Mouse (Mus musculus) neural tube, embryonic 11.5 days (tissue): Measurements from ENCODE around the gene Olfr1049. TPM values are rescaled to one million over a fixed set of nuclear protein-coding genes. Genes with fewer than 3 reads are reported as not detected.
"Not testable (repeated sequence)": the region's sequence is repeated elsewhere in the genome, so short reads cannot be mapped to it uniquely, and the experiment has no call there.

Experiments
- ATAC-seq: fragments of 200-750 bp; cut with Nextera tagmentation; 2 replicates; pipeline ENCODE4 v1.8.0; 2017; ENCODE audit warnings: moderate number of reproducible peaks, mild to moderate bottlenecking, moderate TSS enrichment, moderate library complexity; ENCODE audit not compliant: insufficient read depth, low FRiP score, low TSS enrichment
- DNase-seq: peaks from one replicate; pipeline ENCODE4 v3.0.0-alpha.2; 2015; ENCODE audit warnings: low spot score
- H3K27ac ChIP-seq: fragments of 300-500 bp; sonication (generic); 2 replicates; pipeline ENCODE4 v1.5.1; 2014; ENCODE audit warnings: low read depth, mild to moderate bottlenecking, low read length
- H3K27me3 ChIP-seq: fragments of 300-500 bp; sonication (generic); 2 replicates; pipeline ENCODE4 v1.6.1; 2014; ENCODE audit warnings: mild to moderate bottlenecking, low read length, mixed read lengths; ENCODE audit not compliant: control insufficient read depth, insufficient read depth
- H3K36me3 ChIP-seq: fragments of 300-500 bp; sonication (generic); 2 replicates; pipeline ENCODE4 v1.6.1; 2014; ENCODE audit warnings: mild to moderate bottlenecking, low read length, moderate library complexity, mixed read lengths; ENCODE audit not compliant: control insufficient read depth, insufficient read depth
- H3K4me1 ChIP-seq: fragments of 300-500 bp; sonication (generic); 2 replicates; pipeline ENCODE4 v1.6.1; 2014; ENCODE audit warnings: low read length, mixed read lengths; ENCODE audit not compliant: control insufficient read depth, insufficient read depth
- H3K4me2 ChIP-seq: fragments of 300-500 bp; sonication (generic); 2 replicates; pipeline ENCODE4 v1.6.1; 2014; ENCODE audit warnings: low read depth, mild to moderate bottlenecking, moderate library complexity
- H3K4me3 ChIP-seq: fragments of 300-500 bp; sonication (generic); 2 replicates; pipeline ENCODE4 v1.5.1; 2014; ENCODE audit warnings: low read depth, low read length
- H3K9ac ChIP-seq: fragments of 300-500 bp; sonication (generic); 2 replicates; pipeline ENCODE4 v1.6.1; 2014; ENCODE audit warnings: mild to moderate bottlenecking, low read length
- H3K9me3 ChIP-seq: fragments of 300-500 bp; sonication (generic); 2 replicates; pipeline ENCODE4 v1.6.1; 2016; ENCODE audit warnings: low read length; ENCODE audit not compliant: control insufficient read depth
- WGBS: fragments of 180-500 bp; shearing (Covaris S2); extraction: QIAGEN DNeasy Blood & Tissue Kit; methylation state at CpG from one replicate; pipeline ENCODE4 v1.1.7; 2014; 5-methylcytosine and 5-hydroxymethylcytosine counted together
- polyA plus RNA-seq: library from polyadenylated mRNA; unstranded; fragments of >200 nt; fragmentation: Nextera tagmentation; extraction: Ambion mirVana; gene quantifications from 2 replicates; pipeline ENCODE4 v1.2.1, GENCODE M21; 2014

The Olfr1049 gene
- polyA plus RNA-seq: not detected in 2 replicates

DNA sequence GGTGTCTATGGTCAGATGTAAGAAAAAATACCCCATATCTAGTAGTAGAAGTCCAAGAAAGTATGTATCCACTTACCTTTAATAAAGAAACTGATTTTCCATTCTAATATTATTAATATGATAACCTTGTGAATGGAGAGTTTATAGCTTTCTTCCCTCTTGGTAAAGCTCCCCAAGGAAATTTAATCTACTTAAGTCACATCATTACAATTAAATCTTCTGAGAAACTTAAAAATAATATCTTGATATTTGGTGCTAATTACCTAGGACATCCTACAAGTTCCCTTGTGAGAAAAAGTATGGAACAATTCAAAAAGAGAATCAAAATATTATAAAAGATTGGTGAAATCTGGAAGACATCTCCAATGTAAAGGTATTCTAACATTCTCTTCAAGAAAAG lies at the start of gene Olfr1049:
Gene Olfr1049 (minus strand): TSS at position 101 of the 400 bp plus-strand sequence.
- not testable (repeated sequence) for H3K36me3 ChIP-seq, H3K9me3 ChIP-seq, ATAC-seq, H3K27ac ChIP-seq, H3K9ac ChIP-seq, H3K4me2 ChIP-seq, H3K27me3 ChIP-seq, DNase-seq, H3K4me1 ChIP-seq, H3K4me3 ChIP-seq

DNA sequence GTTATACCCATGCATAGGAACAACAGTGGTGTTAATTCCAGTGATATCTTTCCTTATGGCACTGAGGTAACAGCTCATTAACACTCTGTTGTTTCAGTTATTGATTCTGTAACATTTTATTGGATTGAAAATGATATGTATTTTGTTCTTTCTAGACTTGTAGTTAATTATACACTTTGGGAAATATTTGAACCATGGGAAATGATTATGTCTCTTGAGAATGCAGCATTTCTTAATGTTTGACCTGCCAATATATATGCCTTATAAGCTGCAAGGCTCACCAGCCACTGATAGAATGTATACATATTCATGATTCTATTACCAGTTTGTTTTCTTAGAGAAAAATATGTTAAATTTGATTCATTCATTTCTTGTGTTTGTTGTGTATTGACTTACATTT lies 34.0 kb upstream of the Olfr1049 start, which contains the start of gene Olfr1052:
Gene Olfr1052 (plus strand): TSS at position 301 of the 400 bp plus-strand sequence.
- Histone ChIP-seq H3K27ac (no peak within 1 kb of the TSS), H3K27me3 (no peaks in the 10 kb centered on the region), H3K4me2 (no peak within 1 kb of the TSS), H3K4me3 (no peak within 1 kb of the TSS), H3K9me3 (no peaks in the 10 kb centered on the region), H3K4me1 (no peaks in the 10 kb centered on the region), H3K36me3 (no peaks in the 10 kb centered on the region), H3K9ac (no peak within 1 kb of the TSS)
- DNase-seq (no peak), ATAC-seq (no peak)

DNA sequence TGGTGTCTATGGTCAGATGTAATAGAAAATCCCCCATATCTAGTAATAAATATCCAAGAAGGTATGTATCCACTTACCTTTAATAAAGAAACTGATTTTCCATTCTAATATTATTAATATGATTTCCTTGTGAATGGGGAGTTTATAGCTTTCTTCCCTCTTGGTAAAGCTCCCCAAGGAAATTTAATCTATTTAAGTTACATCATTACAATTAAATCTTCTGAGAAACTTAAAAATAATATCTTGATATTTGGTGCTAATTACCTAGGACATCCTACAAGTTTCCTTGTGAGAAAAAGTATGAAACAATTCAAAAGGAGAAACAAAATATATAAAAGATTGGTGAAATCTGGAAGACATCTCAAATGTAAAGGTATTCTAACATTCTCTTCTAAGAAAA lies 20.9 kb upstream of the Olfr1049 start, which contains the start of gene Olfr1051:
Gene Olfr1051 (minus strand): TSS at position 101 of the 400 bp plus-strand sequence.
- not testable (repeated sequence) for H3K4me2 ChIP-seq, H3K4me3 ChIP-seq, H3K36me3 ChIP-seq, H3K9me3 ChIP-seq, H3K4me1 ChIP-seq, DNase-seq, H3K27ac ChIP-seq, ATAC-seq, H3K27me3 ChIP-seq, H3K9ac ChIP-seq

DNA sequence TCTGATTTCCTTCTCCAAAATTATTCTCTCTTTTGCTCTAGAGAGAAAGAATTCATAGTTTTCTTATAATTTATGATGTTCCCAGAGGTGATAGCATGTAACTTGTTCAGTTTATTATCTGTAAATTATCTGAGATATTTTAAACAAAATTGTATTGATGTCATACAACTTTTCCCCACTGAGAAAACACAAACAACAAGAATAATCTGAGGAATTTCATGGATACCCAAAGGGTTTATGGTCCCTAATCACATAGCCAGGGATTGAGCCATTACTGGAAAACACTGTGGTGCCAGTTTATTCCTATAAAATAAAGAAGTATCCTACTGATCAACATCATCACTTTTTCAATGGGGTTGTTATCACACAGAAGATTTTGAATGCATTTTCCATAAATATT lies 17.9 kb downstream of the Olfr1049 start, which contains the start of gene Olfr1048:
Gene Olfr1048 (minus strand): TSS at position 101 of the 400 bp plus-strand sequence.
- H3K9ac ChIP-seq: no peak within 1 kb of the TSS
- ATAC-seq (no peak), DNase-seq (no peak)
- no peak within 1 kb of the TSS for H3K4me2 ChIP-seq
- no peak within 1 kb of the TSS for H3K4me3 ChIP-seq
- no peaks in the 10 kb centered on the region for H3K27me3 ChIP-seq
- H3K27ac ChIP-seq: no peak within 1 kb of the TSS
- no peaks in the 10 kb centered on the region for H3K4me1 ChIP-seq
- no peaks in the 10 kb centered on the region for H3K9me3 ChIP-seq
- H3K36me3 ChIP-seq: no peaks in the 10 kb centered on the region

DNA sequence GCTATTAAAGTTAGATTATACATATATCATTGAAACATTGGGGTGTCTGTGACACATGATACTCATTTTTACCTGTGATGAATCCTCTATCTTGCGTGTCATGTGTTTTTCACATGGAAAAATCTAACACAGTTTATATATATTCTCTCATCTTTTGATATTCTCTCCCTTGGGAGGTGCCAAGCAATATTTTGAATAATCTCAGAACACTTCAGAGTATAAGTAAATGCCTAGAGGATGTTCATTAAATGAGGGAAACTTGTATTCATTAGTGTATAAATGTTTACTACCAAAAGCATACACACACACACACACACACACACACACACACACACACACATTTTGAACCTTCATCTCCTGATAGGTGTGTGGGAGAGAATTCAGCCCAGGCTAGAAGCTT lies 26.8 kb downstream of the Olfr1049 start, which contains the start of gene Olfr1047:
Gene Olfr1047 (minus strand): TSS at position 101 of the 400 bp plus-strand sequence.
- H3K27me3 ChIP-seq: no peaks in the 10 kb centered on the region
- 93% methylated on average over 1 of the region's 1 CpGs for WGBS
- H3K4me1 ChIP-seq: no peaks in the 10 kb centered on the region
- no peak within 1 kb of the TSS for H3K4me3 ChIP-seq
- no peak for ATAC-seq
- no peak for DNase-seq
- no peak within 1 kb of the TSS for H3K4me2 ChIP-seq
- no peak within 1 kb of the TSS for H3K9ac ChIP-seq
- H3K27ac ChIP-seq: no peak within 1 kb of the TSS
- no peaks in the 10 kb centered on the region for H3K9me3 ChIP-seq
- H3K36me3 ChIP-seq: no peaks in the 10 kb centered on the region

DNA sequence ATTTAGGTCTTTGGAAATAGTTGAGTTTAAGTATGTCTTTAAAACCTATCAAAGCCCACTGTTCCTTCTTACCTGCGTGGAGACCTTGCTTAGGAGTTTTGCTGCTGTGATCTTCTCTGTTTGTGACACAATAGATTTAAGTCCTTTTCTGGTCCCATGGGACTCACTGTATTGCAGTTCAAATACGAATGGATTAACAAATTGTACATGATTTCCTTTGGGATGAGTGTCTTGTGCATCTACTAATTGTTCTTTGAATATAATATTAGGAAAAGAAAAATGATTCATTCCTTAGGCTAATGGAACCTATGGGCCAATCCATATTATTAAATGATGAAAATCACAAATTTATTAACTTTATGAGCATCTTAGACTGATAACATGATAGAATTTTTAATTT lies 38.9 kb downstream of the Olfr1049 start, which contains the start of gene Olfr1046:
Gene Olfr1046 (minus strand): TSS at position 101 of the 400 bp plus-strand sequence.
- H3K4me3 ChIP-seq: no peak within 1 kb of the TSS
- ATAC-seq: no peak
- H3K27ac ChIP-seq: no peak within 1 kb of the TSS
- no peak within 1 kb of the TSS for H3K9ac ChIP-seq
- H3K9me3 ChIP-seq: no peaks in the 10 kb centered on the region
- H3K36me3 ChIP-seq: no peaks in the 10 kb centered on the region
- H3K27me3 ChIP-seq: no peaks in the 10 kb centered on the region
- DNase-seq: no peak
- H3K4me2 ChIP-seq: no peak within 1 kb of the TSS
- WGBS: 76% methylated on average over 2 of the region's 2 CpGs
- no peaks in the 10 kb centered on the region for H3K4me1 ChIP-seq

Other genes starting within 250 kb of the Olfr1049 start
- not detected in 2 replicates for gene Olfr1033, start 237.7 kb downstream of the Olfr1049 start, polyA plus RNA-seq
- not detected in 2 replicates for gene Olfr1034, start 212.5 kb downstream of the Olfr1049 start, polyA plus RNA-seq
- gene Olfr1036, start 184.3 kb downstream of the Olfr1049 start, polyA plus RNA-seq: not detected in 2 replicates
- gene Olfr1037, start 170.9 kb downstream of the Olfr1049 start, polyA plus RNA-seq: not detected in 2 replicates
- not detected in 2 replicates for gene Olfr1039, start 122.4 kb downstream of the Olfr1049 start, polyA plus RNA-seq
- gene Olfr1040, start 111.6 kb downstream of the Olfr1049 start, polyA plus RNA-seq: not detected in 2 replicates
- not detected in 2 replicates for gene Olfr1042, start 96.5 kb downstream of the Olfr1049 start, polyA plus RNA-seq
- not detected in 2 replicates for gene Olfr1043, start 90.8 kb downstream of the Olfr1049 start, polyA plus RNA-seq
- not detected in 2 replicates for gene Olfr1044, start 80.5 kb downstream of the Olfr1049 start, polyA plus RNA-seq
- not detected in 2 replicates for gene Olfr52, start 72.6 kb downstream of the Olfr1049 start, polyA plus RNA-seq
- not detected in 2 replicates for gene Olfr1045, start 55.3 kb downstream of the Olfr1049 start, polyA plus RNA-seq
- not detected in 2 replicates for gene Olfr1046, start 39.0 kb downstream of the Olfr1049 start, polyA plus RNA-seq
- gene Olfr1047, start 26.9 kb downstream of the Olfr1049 start, polyA plus RNA-seq: not detected in 2 replicates
- gene Olfr1048, start 18.0 kb downstream of the Olfr1049 start, polyA plus RNA-seq: not detected in 2 replicates
- gene Olfr1051, start 20.8 kb upstream of the Olfr1049 start, polyA plus RNA-seq: not detected in 2 replicates
- not detected in 2 replicates for gene Olfr1052, start 34.1 kb upstream of the Olfr1049 start, polyA plus RNA-seq
- not detected in 2 replicates for gene Olfr1053, start 57.0 kb upstream of the Olfr1049 start, polyA plus RNA-seq
- gene Olfr1054, start 77.1 kb upstream of the Olfr1049 start, polyA plus RNA-seq: not detected in 2 replicates
- not detected in 2 replicates for gene Olfr1055, start 92.0 kb upstream of the Olfr1049 start, polyA plus RNA-seq
- gene Olfr1056, start 104.1 kb upstream of the Olfr1049 start, polyA plus RNA-seq: not detected in 2 replicates
- not detected in 2 replicates for gene Olfr1057, start 120.1 kb upstream of the Olfr1049 start, polyA plus RNA-seq
- not detected in 2 replicates for gene Olfr1058, start 130.2 kb upstream of the Olfr1049 start, polyA plus RNA-seq
- gene Olfr1061, start 155.7 kb upstream of the Olfr1049 start, polyA plus RNA-seq: not detected in 2 replicates
- gene Olfr1062, start 168.4 kb upstream of the Olfr1049 start, polyA plus RNA-seq: not detected in 2 replicates
- gene Olfr1065, start 192.3 kb upstream of the Olfr1049 start, polyA plus RNA-seq: not detected in 2 replicates
- gene Olfr1066, start 197.9 kb upstream of the Olfr1049 start, polyA plus RNA-seq: not detected in 2 replicates
- gene Olfr228, start 229.1 kb upstream of the Olfr1049 start, polyA plus RNA-seq: not detected in 2 replicates